Mouse (Mus musculus): ENCODE measurements around the gene Fam184a. TPM values are rescaled to one million over a fixed set of nuclear protein-coding genes. Genes with fewer than 3 reads are reported as not detected.

The Fam184a gene
- polyA plus RNA-seq (2012; ENCODE audit: insufficient read depth, insufficient read length, missing spikeins), result 0.79 TPM in 1 of 2 replicates, not detected in the other

DNA sequence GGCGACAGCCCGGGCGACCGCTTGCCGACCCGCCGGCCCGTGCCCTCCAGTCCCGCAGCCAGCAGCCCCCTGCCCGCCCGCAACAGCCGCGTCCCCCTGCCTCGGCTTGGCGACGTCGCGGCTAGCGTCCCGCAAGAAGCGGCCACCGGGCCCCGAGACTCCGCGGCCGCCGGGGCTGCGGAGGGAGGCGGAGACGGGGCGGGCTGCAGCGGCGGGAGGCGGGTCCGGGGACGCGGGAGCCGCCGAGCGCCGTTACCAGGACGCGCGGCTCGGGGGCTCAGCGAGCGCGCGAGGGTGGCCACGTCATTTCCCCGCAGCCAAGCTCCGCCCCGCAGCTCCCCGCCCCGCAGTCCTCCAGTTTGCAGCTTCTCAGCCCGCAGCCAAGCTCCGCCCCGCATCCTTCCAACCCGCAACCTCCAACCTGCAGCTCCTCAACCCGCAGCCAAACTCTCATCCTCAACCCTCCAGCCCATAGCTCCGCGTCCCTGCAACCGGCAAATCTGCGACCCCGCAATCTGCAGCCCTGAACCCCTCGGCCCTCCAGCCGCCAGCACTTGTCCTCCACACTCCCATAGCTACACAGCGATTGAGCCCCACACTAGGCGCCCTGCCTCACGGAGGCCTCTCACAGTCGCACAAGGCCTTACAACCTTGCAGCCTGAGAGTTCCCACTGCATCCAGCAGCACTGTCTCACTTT lies at the start of gene Fam184a:
Gene Fam184a, minus strand, starts transcription at position 169 of the 698 bp plus-strand sequence.
- Histone ChIP-seq H3K4me3 (ENCODE audit: insufficient read depth, low read depth, low read length) (peak within 1 kb of the TSS; percentile 50), H3K4me1 (ENCODE audit: control insufficient read depth, insufficient read depth, insufficient read length, low read length) (peaks cover 3% of the 10 kb centered on the region; the same call in 1 of the 2 replicates), H3K27ac (replicated peaks; ENCODE audit: low read depth, low read length) (no peak within 1 kb of the TSS)

GRCm38 (mm10) chr10:53796258-53796581 lies 45.3 kb upstream of the Fam184a start:
- Histone ChIP-seq H3K4me1 (ENCODE audit: control insufficient read depth, insufficient read depth, insufficient read length, low read length) (no peaks in the 10 kb centered on the region), H3K4me3 (ENCODE audit: insufficient read depth, low read depth, low read length) (no peak overlapping the region), H3K27ac (replicated peaks; ENCODE audit: low read depth, low read length) (no peak overlapping the region)

DNA sequence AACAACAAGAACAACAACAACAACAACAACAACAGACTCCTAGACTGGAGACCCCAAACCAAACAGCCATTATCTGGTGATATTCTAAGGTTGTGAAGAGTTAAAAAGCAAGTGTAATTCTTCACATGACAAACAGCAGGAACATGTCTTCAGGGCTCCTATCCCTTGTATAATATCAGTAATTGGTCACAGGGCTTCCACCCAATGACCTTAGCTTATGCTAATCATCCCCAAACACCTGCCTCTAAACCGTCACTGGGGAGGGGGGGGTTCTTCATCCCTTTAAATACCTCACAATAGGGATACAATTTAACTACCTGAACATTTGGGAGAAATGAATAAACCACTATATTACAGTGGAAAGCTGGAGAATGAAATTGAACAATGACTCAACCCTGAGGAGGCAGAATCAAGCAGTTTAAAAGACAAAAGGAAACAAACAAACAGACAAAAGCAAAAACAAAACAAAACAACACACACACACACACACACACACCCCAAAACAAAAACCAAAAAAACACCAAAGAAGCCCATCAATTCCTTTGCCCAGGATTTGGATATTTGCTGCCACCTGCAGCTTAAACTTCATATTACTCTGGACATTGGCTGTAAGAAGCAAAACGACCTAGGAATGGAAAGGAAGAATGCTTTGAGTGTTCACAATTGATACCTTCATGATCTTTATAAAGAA lies 44.8 kb upstream of the Fam184a start:
- Histone ChIP-seq H3K4me1 (ENCODE audit: control insufficient read depth, insufficient read depth, insufficient read length, low read length) (no peaks in the 10 kb centered on the region), H3K4me3 (ENCODE audit: insufficient read depth, low read depth, low read length) (no peak overlapping the region), H3K27ac (replicated peaks; ENCODE audit: low read depth, low read length) (no peak overlapping the region)

DNA sequence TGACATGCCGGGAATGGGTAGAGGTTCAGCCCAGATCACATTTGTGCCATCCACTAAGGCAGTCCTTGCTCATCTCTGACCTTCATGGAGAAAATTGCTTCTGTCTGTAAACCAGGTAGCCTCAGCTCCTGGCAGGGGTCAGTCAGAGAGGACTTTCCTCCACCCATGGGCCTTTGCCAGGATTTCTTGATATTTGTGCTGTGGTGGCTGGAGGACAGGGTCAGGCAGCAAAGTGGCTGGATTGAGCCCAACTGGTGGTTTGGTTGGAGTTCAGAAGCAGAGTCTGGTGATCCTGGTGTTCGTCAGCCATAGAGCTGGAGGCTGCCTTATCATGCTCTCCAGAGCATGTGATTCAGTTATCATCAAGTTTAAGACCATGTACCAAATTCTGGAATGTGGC lies 40.4 kb upstream of the Fam184a start:
- Histone ChIP-seq H3K27ac (replicated peaks; ENCODE audit: low read depth, low read length) (no peak overlapping the region), H3K4me3 (ENCODE audit: insufficient read depth, low read depth, low read length) (no peak overlapping the region), H3K4me1 (ENCODE audit: control insufficient read depth, insufficient read depth, insufficient read length, low read length) (no peaks in the 10 kb centered on the region)

GRCm38 (mm10) chr10:53776591-53776990 lies 25.7 kb upstream of the Fam184a start:
- Histone ChIP-seq H3K4me1 (ENCODE audit: control insufficient read depth, insufficient read depth, insufficient read length, low read length) (no peaks in the 10 kb centered on the region), H3K4me3 (ENCODE audit: insufficient read depth, low read depth, low read length) (no peak overlapping the region), H3K27ac (replicated peaks; ENCODE audit: low read depth, low read length) (no peak overlapping the region)

DNA sequence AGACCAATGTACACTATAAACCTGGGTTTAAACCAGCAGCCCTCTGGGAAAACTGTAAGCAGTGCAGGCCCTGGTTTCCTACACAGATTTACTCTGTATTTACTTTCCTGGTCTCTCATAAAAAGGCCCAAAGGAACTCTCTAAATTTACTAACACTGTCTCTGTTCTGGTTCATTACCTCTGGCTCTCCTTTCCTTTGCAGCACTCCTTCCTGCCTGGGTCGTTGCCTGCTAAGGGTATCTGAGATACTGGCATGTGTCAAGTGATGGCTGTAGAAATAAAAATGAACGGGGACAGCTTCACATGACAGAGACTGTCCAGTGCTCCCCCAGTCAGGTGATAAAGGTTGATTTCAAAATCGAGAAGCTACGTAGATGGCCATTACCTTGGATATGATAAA lies 21.8 kb upstream of the Fam184a start:
- no peak overlapping the region for H3K27ac ChIP-seq (replicated peaks; ENCODE audit: low read depth, low read length)
- H3K4me3 ChIP-seq (ENCODE audit: insufficient read depth, low read depth, low read length), result no peak overlapping the region
- H3K4me1 ChIP-seq (ENCODE audit: control insufficient read depth, insufficient read depth, insufficient read length, low read length), result no peaks in the 10 kb centered on the region

DNA sequence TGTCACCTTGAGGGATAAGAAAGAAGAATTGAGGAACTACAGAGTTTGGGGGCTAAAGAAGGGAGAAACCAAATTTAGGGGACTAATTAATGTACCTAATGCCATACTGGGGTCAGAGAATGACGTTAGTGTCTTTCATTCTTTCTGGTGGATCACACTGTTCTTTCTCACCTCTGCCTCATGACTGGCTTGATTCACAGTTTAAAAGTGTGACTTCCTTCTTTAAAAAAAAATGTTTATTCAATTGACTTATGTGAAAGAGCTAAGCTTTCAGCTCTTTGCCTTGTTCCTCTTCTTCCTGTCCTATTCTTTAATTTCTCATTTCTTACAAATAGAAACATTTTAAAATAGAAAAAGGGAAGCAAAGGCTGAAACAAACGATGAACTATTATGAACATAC lies 20.6 kb upstream of the Fam184a start:
- H3K27ac ChIP-seq (replicated peaks; ENCODE audit: low read depth, low read length), result no peak overlapping the region
- no peaks in the 10 kb centered on the region for H3K4me1 ChIP-seq (ENCODE audit: control insufficient read depth, insufficient read depth, insufficient read length, low read length)
- no peak overlapping the region for H3K4me3 ChIP-seq (ENCODE audit: insufficient read depth, low read depth, low read length)

- no peaks in the 10 kb centered on the region for H3K4me1 ChIP-seq (ENCODE audit: control insufficient read depth, insufficient read depth, insufficient read length, low read length)
- H3K27ac ChIP-seq (replicated peaks; ENCODE audit: low read depth, low read length), result no peak overlapping the region
- H3K4me3 ChIP-seq (ENCODE audit: insufficient read depth, low read depth, low read length), result no peak overlapping the region
These were observed 17.8 kb upstream of the Fam184a start for GRCm38 (mm10) chr10:53768745-53769144.

DNA sequence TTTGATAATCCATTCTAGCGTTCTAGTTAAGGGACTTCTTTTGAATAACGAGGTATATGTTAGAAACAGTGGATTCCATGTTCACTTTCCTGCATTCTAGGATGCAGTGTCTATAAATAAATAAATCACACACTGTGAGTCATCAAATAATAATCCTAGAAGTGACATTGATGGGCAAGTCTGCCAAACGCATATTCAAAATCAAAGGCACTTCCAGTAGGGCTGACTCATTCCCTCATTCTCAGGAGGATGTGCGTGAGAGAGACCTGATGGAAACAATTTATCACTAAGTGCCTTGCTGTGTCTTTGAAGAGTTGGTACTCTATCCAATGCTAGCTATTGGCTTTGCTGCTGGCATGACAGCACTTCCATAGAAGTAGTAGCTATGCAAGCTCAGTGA lies 14.5 kb upstream of the Fam184a start:
- no peaks in the 10 kb centered on the region for H3K4me1 ChIP-seq (ENCODE audit: control insufficient read depth, insufficient read depth, insufficient read length, low read length)
- no peak overlapping the region for H3K27ac ChIP-seq (replicated peaks; ENCODE audit: low read depth, low read length)
- no peak overlapping the region for H3K4me3 ChIP-seq (ENCODE audit: insufficient read depth, low read depth, low read length)

GRCm38 (mm10) chr10:53752723-53753122 lies 1.8 kb upstream of the Fam184a start:
- Histone ChIP-seq H3K4me3 (ENCODE audit: insufficient read depth, low read depth, low read length) (no peak overlapping the region), H3K27ac (replicated peaks; ENCODE audit: low read depth, low read length) (no peak overlapping the region)

DNA sequence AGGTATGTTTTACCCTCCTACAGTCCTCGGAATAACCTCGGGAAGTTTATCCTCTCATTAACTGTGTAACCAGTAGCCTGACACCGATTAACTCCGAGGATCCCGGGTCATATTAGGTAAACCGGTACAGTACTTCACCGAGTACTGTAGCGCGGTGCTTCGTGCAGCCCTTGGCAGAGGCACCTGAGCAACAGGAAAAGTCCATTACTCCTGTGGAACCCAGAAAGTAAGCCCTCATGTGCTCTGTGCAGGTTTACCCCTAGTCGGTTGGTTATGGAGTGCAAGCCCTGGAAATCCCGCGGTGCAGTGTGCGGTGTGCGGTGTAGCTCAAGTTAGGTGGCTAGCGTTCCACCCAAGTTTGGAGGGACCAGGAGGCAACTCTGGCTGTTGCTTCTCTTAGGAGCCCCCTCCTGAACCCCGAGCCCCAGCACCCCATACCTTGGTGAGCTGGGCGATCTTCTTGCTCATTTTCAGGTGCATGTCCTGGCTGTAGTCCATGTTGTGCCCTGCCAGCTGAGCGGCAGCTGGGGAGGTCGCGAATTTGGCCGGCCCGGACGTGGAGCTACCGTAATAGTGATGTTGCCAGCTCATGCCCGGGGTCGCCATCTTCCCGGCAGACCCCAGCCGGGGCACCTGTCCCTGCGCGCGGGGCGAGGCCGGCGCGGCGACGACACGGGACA lies 508 bp downstream of the Fam184a start:
- Histone ChIP-seq H3K4me3 (ENCODE audit: insufficient read depth, low read depth, low read length) (peak overlapping the region; percentile 50), H3K27ac (replicated peaks; ENCODE audit: low read depth, low read length) (no peak overlapping the region), H3K4me1 (ENCODE audit: control insufficient read depth, insufficient read depth, insufficient read length, low read length) (peaks cover 3% of the 10 kb centered on the region; the same call in 1 of the 2 replicates)

More at GRCm38 (mm10) chr10:53752723-53753122, 1.8 kb upstream of the Fam184a start:
- H3K4me1 ChIP-seq (ENCODE audit: control insufficient read depth, insufficient read depth, insufficient read length, low read length), result peaks cover 3% of the 10 kb centered on the region; the same call in 1 of the 2 replicates

DNA sequence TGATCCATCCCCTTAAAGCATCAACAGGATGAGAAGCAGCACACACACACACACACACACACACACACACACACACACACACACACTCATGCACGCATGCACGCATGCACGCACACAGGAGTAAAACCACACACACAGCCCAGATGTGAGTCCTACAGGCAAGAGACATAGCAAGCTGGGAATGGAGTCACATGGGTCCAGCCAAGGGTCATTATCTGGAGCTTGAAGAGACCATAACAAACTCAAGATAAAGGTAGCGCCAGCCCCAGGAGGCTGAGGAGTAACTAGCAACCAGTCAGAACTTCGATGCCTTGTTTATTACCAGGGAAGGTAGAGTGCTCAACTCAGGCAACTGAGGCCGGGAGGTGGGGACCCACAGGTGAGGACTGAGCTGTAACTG lies 4.9 kb downstream of the Fam184a start:
- Histone ChIP-seq H3K27ac (replicated peaks; ENCODE audit: low read depth, low read length) (no peak overlapping the region), H3K4me3 (ENCODE audit: insufficient read depth, low read depth, low read length) (no peak overlapping the region), H3K4me1 (ENCODE audit: control insufficient read depth, insufficient read depth, insufficient read length, low read length) (no peaks in the 10 kb centered on the region)

DNA sequence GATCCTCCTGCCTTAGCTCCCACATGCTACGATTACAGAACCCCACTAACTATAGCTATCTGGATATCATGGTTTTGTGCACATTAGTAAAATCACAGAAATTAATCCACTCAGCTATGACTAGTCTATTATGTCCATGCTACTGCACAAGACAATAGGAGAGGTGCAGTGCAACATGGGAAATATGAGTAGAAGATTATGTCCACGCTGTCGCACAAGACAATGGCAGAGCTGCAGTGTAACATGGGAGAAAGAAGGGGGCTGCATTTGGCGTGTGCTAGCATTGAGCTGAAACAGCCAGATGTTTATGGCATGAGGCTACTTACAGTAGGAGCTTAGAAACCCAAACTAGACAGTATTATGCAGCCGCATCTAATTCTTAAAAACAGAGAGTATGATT lies 8.0 kb downstream of the Fam184a start:
- no peak overlapping the region for H3K27ac ChIP-seq (replicated peaks; ENCODE audit: low read depth, low read length)
- no peak overlapping the region for H3K4me3 ChIP-seq (ENCODE audit: insufficient read depth, low read depth, low read length)
- H3K4me1 ChIP-seq (ENCODE audit: control insufficient read depth, insufficient read depth, insufficient read length, low read length), result no peaks in the 10 kb centered on the region

DNA sequence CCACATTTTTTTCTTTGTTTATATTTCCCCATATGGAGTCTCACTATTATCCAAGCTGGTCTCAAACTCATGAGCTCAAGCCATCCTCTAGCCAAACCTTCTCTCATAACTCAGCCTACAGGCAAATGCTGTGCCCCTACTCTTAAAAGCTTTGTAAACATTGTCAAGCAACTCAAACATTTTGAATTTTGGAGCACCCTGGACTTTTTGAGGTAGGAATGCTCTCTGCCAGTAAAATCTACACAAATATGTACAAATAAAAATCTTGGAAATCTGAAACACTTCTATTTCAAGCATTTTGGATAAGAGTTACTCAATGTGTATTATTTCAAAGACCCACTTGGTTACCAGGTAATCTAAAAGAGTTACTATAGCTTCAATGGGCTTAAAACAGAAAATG lies 10.9 kb downstream of the Fam184a start:
- Histone ChIP-seq H3K27ac (replicated peaks; ENCODE audit: low read depth, low read length) (no peak overlapping the region), H3K4me1 (ENCODE audit: control insufficient read depth, insufficient read depth, insufficient read length, low read length) (no peaks in the 10 kb centered on the region)

DNA sequence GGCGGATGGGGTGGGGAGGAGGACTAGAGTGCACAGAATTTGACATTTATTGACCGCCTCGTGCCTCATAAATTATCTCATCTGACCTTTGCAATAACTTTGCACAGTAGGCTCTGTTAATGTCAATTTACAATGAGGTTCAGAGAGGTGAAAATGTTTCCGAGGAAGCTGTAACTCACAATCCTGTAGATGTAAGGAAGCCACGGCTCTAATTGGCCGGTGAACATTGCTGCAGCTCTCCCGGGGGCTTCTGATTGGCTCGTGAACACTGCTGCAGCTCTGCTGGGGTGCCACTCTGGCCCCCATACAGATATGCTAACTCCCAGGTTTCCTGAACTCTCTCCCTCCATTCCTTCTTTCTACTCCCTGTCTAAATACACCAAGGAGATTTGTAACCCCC lies 12.1 kb downstream of the Fam184a start:
- Histone ChIP-seq H3K27ac (replicated peaks; ENCODE audit: low read depth, low read length) (no peak overlapping the region), H3K4me1 (ENCODE audit: control insufficient read depth, insufficient read depth, insufficient read length, low read length) (no peaks in the 10 kb centered on the region), H3K4me3 (ENCODE audit: insufficient read depth, low read depth, low read length) (no peak overlapping the region)

More for the DNA sequence above, 10.9 kb downstream of the Fam184a start:
- H3K4me3 ChIP-seq (ENCODE audit: insufficient read depth, low read depth, low read length), result no peak overlapping the region
